Mouse (Mus musculus) adrenal gland, postnatal 0 days (tissue): ENCODE results near the gene E030025P04Rik. TPM values are rescaled to one million over a fixed set of nuclear protein-coding genes. Genes with fewer than 3 reads are reported as not detected.

ENCODE experiments used
- polyA plus RNA-seq: library from polyadenylated mRNA; unstranded; fragments of >200 nt; fragmentation: Nextera tagmentation; extraction: Ambion mirVana; gene quantifications from 2 replicates; pipeline ENCODE4 v1.2.1, GENCODE M21; 2015

The E030025P04Rik gene
- not detected in 2 replicates for polyA plus RNA-seq

GRCm38 (mm10) chr11:109144236-109144635 is at the start of gene E030025P04Rik:
Gene E030025P04Rik (minus strand): TSS chr11:109144369.

Other genes with a start within 250 kb of the E030025P04Rik start
- gene Axin2, start 224.0 kb downstream of the E030025P04Rik start, polyA plus RNA-seq, result 6.2 and 6.6 TPM in 2 replicates
- gene Rgs9, start 153.8 kb upstream of the E030025P04Rik start, polyA plus RNA-seq, result 1.8 and 2.4 TPM in 2 replicates
- gene Gna13, start 218.5 kb upstream of the E030025P04Rik start, polyA plus RNA-seq, result 38.6 and 56.1 TPM in 2 replicates